Mouse (Mus musculus): ENCODE data around the gene Akna.

GRCm38 (mm10) chr4:63383474-63383873 is 19.7 kb downstream of the Akna start:
- TF ChIP-seq CTCF (IDR thresholded peaks at IDR 0.05; ENCODE audit: borderline replicate concordance, control insufficient read depth, extremely low read depth, insufficient read depth, low read length, poor library complexity) (no peak), POLR2A (IDR thresholded peaks at IDR 0.05; ENCODE audit: control insufficient read depth, extremely low read depth, insufficient read depth, low read length, poor library complexity) (no peak)

Data from thymus, adult 2 months (tissue).